In the genomic region with DNA sequence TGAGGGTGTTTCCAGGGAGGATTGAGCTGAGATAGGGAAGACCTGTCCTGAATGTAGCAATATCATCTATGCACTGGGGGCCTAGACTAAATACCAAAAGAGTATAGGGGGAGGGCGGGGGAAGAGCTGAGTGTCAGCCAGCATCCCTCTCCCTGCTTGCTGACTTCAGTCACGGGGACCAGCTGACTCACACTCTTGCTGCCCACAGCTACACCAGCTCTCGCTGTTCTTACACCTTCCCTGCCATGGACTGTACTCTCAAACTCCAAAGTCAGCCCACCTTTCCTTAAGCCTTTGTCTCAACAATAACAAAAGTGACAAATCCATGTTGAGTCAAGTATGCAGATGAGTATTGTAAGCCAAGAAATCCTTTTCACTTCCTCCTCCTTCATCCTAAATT, we compare ENCODE assay signal across 17 mouse cellular contexts.
"Had no signal": no experiment of that assay in that cellular context is flagged by ENCODE, and none has a peak within 500 bp of the region (broad histone marks: within the 10 kb centered on the region; RNA-seq: fewer than 3 reads in every experiment).

No protein-coding gene starts in this region.

- H3K4me3 ChIP-seq: midbrain, embryonic 10.5 days; midbrain, embryonic 12.5 days; myocyte; neural tube, embryonic 13.5 days; neural tube, embryonic 15.5 days had no signal

- H3K36me3 ChIP-seq: midbrain, embryonic 10.5 days; midbrain, embryonic 12.5 days; neural tube, embryonic 13.5 days; neural tube, embryonic 15.5 days had no signal

- DNase-seq: lung, adult 18-20 months; lung, embryonic 14.5 days; lung, postnatal 10 days; lung, postnatal 4 days; midbrain, embryonic 14.5 days; retina, postnatal 1 day; right cerebral cortex, postnatal 4 days; spleen, adult 18-20 months; thymus, adult 18-20 months; thymus, postnatal 25 days; thymus, postnatal 4 days had no signal

- H3K27me3 ChIP-seq: neural tube, embryonic 13.5 days had no signal

- H3K27ac ChIP-seq: liver, embryonic 14.5 days; midbrain, embryonic 10.5 days; midbrain, embryonic 12.5 days; neural tube, embryonic 13.5 days; neural tube, embryonic 15.5 days had no signal
